Mouse (Mus musculus): Measurements from ENCODE around the gene Arhgap18. TPM values are rescaled to one million over a fixed set of nuclear protein-coding genes. Genes with fewer than 3 reads are reported as not detected.

Gene Arhgap18
- polyA plus RNA-seq, 1 experiment, result 6.2 TPM

- TF ChIP-seq CTCF (IDR thresholded peaks at IDR 0.05; ENCODE audit: extremely low read depth, insufficient read depth, low read length) (no peak), POLR2A (IDR thresholded peaks at IDR 0.05; ENCODE audit: extremely low read depth, insufficient read depth, low read length) (no peak)
- no peaks in the 10 kb centered on the region for H3K4me1 ChIP-seq (ENCODE audit: control insufficient read depth, insufficient read depth, low read length)
- H3K27ac ChIP-seq (ENCODE audit: insufficient read depth, low read length), result no peak overlapping the region
- no peak overlapping the region for H3K4me3 ChIP-seq (ENCODE audit: insufficient read depth, low read length)
Observed at GRCm38 (mm10) chr10:26799562-26800051, 46.4 kb downstream of the Arhgap18 start.

GRCm38 (mm10) chr10:26804351-26804983 lies 51.2 kb downstream of the Arhgap18 start:
- H3K27ac ChIP-seq (ENCODE audit: insufficient read depth, low read length), result no peak overlapping the region
- no peaks in the 10 kb centered on the region for H3K4me1 ChIP-seq (ENCODE audit: control insufficient read depth, insufficient read depth, low read length)
- H3K4me3 ChIP-seq (ENCODE audit: insufficient read depth, low read length), result no peak overlapping the region
- TF ChIP-seq CTCF (IDR thresholded peaks at IDR 0.05; ENCODE audit: extremely low read depth, insufficient read depth, low read length), result no peak
- no peak for TF ChIP-seq POLR2A (IDR thresholded peaks at IDR 0.05; ENCODE audit: extremely low read depth, insufficient read depth, low read length)

- H3K4me1 ChIP-seq (ENCODE audit: control insufficient read depth, insufficient read depth, low read length), result no peaks in the 10 kb centered on the region
- no peak for TF ChIP-seq CTCF (IDR thresholded peaks at IDR 0.05; ENCODE audit: extremely low read depth, insufficient read depth, low read length)
- no peak for TF ChIP-seq POLR2A (IDR thresholded peaks at IDR 0.05; ENCODE audit: extremely low read depth, insufficient read depth, low read length)
- H3K4me3 ChIP-seq (ENCODE audit: insufficient read depth, low read length), result no peak overlapping the region
- H3K27ac ChIP-seq (ENCODE audit: insufficient read depth, low read length), result no peak overlapping the region
Observed at GRCm38 (mm10) chr10:26805007-26805406, 51.8 kb downstream of the Arhgap18 start.

GRCm38 (mm10) chr10:26806092-26806491 lies 52.9 kb downstream of the Arhgap18 start:
- Histone ChIP-seq H3K4me3 (ENCODE audit: insufficient read depth, low read length) (no peak overlapping the region), H3K4me1 (ENCODE audit: control insufficient read depth, insufficient read depth, low read length) (no peaks in the 10 kb centered on the region), H3K27ac (ENCODE audit: insufficient read depth, low read length) (no peak overlapping the region)
- TF ChIP-seq CTCF (IDR thresholded peaks at IDR 0.05; ENCODE audit: extremely low read depth, insufficient read depth, low read length), result no peak

- H3K4me1 ChIP-seq (ENCODE audit: control insufficient read depth, insufficient read depth, low read length), result no peaks in the 10 kb centered on the region
- TF ChIP-seq POLR2A (IDR thresholded peaks at IDR 0.05; ENCODE audit: extremely low read depth, insufficient read depth, low read length) (no peak), CTCF (IDR thresholded peaks at IDR 0.05; ENCODE audit: extremely low read depth, insufficient read depth, low read length) (no peak)
- H3K4me3 ChIP-seq (ENCODE audit: insufficient read depth, low read length), result no peak overlapping the region
- H3K27ac ChIP-seq (ENCODE audit: insufficient read depth, low read length), result no peak overlapping the region
Observed at GRCm38 (mm10) chr10:26810059-26810458, 56.8 kb downstream of the Arhgap18 start.

- H3K4me3 ChIP-seq (ENCODE audit: insufficient read depth, low read length), result no peak overlapping the region
- H3K27ac ChIP-seq (ENCODE audit: insufficient read depth, low read length), result no peak overlapping the region
- no peak for TF ChIP-seq POLR2A (IDR thresholded peaks at IDR 0.05; ENCODE audit: extremely low read depth, insufficient read depth, low read length)
- TF ChIP-seq CTCF (IDR thresholded peaks at IDR 0.05; ENCODE audit: extremely low read depth, insufficient read depth, low read length), result no peak
- H3K4me1 ChIP-seq (ENCODE audit: control insufficient read depth, insufficient read depth, low read length), result no peaks in the 10 kb centered on the region
Observed at GRCm38 (mm10) chr10:26810810-26811209, 57.6 kb downstream of the Arhgap18 start.

GRCm38 (mm10) chr10:26811342-26811741 lies 58.1 kb downstream of the Arhgap18 start:
- TF ChIP-seq CTCF (IDR thresholded peaks at IDR 0.05; ENCODE audit: extremely low read depth, insufficient read depth, low read length), result no peak
- TF ChIP-seq POLR2A (IDR thresholded peaks at IDR 0.05; ENCODE audit: extremely low read depth, insufficient read depth, low read length), result no peak

GRCm38 (mm10) chr10:26815646-26816045 lies 62.4 kb downstream of the Arhgap18 start:
- H3K27ac ChIP-seq (ENCODE audit: insufficient read depth, low read length), result no peak overlapping the region
- TF ChIP-seq POLR2A (IDR thresholded peaks at IDR 0.05; ENCODE audit: extremely low read depth, insufficient read depth, low read length), result no peak
- no peak for TF ChIP-seq CTCF (IDR thresholded peaks at IDR 0.05; ENCODE audit: extremely low read depth, insufficient read depth, low read length)
- H3K4me3 ChIP-seq (ENCODE audit: insufficient read depth, low read length), result no peak overlapping the region

More at GRCm38 (mm10) chr10:26811342-26811741, 58.1 kb downstream of the Arhgap18 start:
- Histone ChIP-seq H3K4me1 (ENCODE audit: control insufficient read depth, insufficient read depth, low read length) (no peaks in the 10 kb centered on the region), H3K27ac (ENCODE audit: insufficient read depth, low read length) (no peak overlapping the region), H3K4me3 (ENCODE audit: insufficient read depth, low read length) (no peak overlapping the region)

GRCm38 (mm10) chr10:26820326-26820725 lies 67.1 kb downstream of the Arhgap18 start:
- Histone ChIP-seq H3K4me3 (ENCODE audit: insufficient read depth, low read length) (no peak overlapping the region), H3K27ac (ENCODE audit: insufficient read depth, low read length) (no peak overlapping the region), H3K4me1 (ENCODE audit: control insufficient read depth, insufficient read depth, low read length) (peaks cover 1% of the 10 kb centered on the region; the same call in 1 of the 2 replicates)
- TF ChIP-seq POLR2A (IDR thresholded peaks at IDR 0.05; ENCODE audit: extremely low read depth, insufficient read depth, low read length) (no peak), CTCF (IDR thresholded peaks at IDR 0.05; ENCODE audit: extremely low read depth, insufficient read depth, low read length) (no peak)

More at GRCm38 (mm10) chr10:26815646-26816045, 62.4 kb downstream of the Arhgap18 start:
- H3K4me1 ChIP-seq (ENCODE audit: control insufficient read depth, insufficient read depth, low read length), result no peaks in the 10 kb centered on the region

GRCm38 (mm10) chr10:26820936-26821335 lies 67.7 kb downstream of the Arhgap18 start:
- no peak for TF ChIP-seq POLR2A (IDR thresholded peaks at IDR 0.05; ENCODE audit: extremely low read depth, insufficient read depth, low read length)
- no peak for TF ChIP-seq CTCF (IDR thresholded peaks at IDR 0.05; ENCODE audit: extremely low read depth, insufficient read depth, low read length)
- peaks cover 1% of the 10 kb centered on the region; the same call in 1 of the 2 replicates for H3K4me1 ChIP-seq (ENCODE audit: control insufficient read depth, insufficient read depth, low read length)
- H3K4me3 ChIP-seq (ENCODE audit: insufficient read depth, low read length), result no peak overlapping the region
- no peak overlapping the region for H3K27ac ChIP-seq (ENCODE audit: insufficient read depth, low read length)

Measured in cortical plate, adult 2 months (tissue).